Mouse (Mus musculus) erythroblast, embryonic 14.5 days (primary cell): ENCODE data around the gene Trmt112.

Experiments used
- GATA1 ChIP-seq: IDR thresholded peaks from 2 replicates; pipeline ENCODE4 v1.6.1; 2012; ENCODE audit warnings: low read length, inconsistent platforms, mixed read lengths
- TAL1 ChIP-seq: IDR thresholded peaks from 3 replicates; pipeline ENCODE4 v1.6.1; 2012; ENCODE audit warnings: low read length, inconsistent platforms, mixed read lengths

GRCm38 (mm10) chr19:6933436-6934194 lies 24.1 kb downstream of the Trmt112 start:
- no peak for TF ChIP-seq GATA1
- TF ChIP-seq TAL1, result no peak
